Mouse (Mus musculus) C2C12 (cell line): ENCODE data around the gene Cacna1c. TPM values are rescaled to one million over a fixed set of nuclear protein-coding genes. Genes with fewer than 3 reads are reported as not detected.

ENCODE experiments used
- H3K27me3 ChIP-seq: one replicate; pipeline ENCODE4 v1.6.1; 2011; ENCODE audit not compliant: control insufficient read depth, insufficient read depth, insufficient read length
- H3K36me3 ChIP-seq: one replicate; pipeline ENCODE4 v1.6.1; 2011; ENCODE audit not compliant: control insufficient read depth, insufficient read depth
- H3K4me3 ChIP-seq: one replicate; pipeline ENCODE4 v1.5.1; 2011; ENCODE audit warnings: mild to moderate bottlenecking, control low read depth; ENCODE audit not compliant: poor library complexity, insufficient read depth, severe bottlenecking
- H3K79me2 ChIP-seq: one replicate; pipeline ENCODE4 v1.6.1; 2011; ENCODE audit not compliant: control insufficient read depth, insufficient read depth
- H3K79me3 ChIP-seq: one replicate; pipeline ENCODE4 v1.6.1; 2011; ENCODE audit warnings: low read depth, control low read depth
- H3ac ChIP-seq: one replicate; pipeline ENCODE3; 2011; ENCODE audit warnings: low read depth; ENCODE audit not compliant: control insufficient read depth, insufficient read length
- CEBPB ChIP-seq: IDR thresholded peaks from one replicate; pipeline ENCODE4 v1.6.1; 2011; ENCODE audit warnings: low read depth, mild to moderate bottlenecking, control low read depth, moderate library complexity
- CTCF ChIP-seq: IDR thresholded peaks from one replicate; pipeline ENCODE4 v1.5.1; 2011; ENCODE audit not compliant: control insufficient read depth, insufficient read depth, insufficient read length
- FOSL1 ChIP-seq: IDR thresholded peaks from one replicate; pipeline ENCODE4 v1.8.0; 2011; ENCODE audit warnings: mild to moderate bottlenecking, low read length; ENCODE audit not compliant: poor library complexity, insufficient read depth, severe bottlenecking
- MAX ChIP-seq: IDR thresholded peaks from one replicate; pipeline ENCODE4 v1.6.1; 2011; ENCODE audit warnings: mild to moderate bottlenecking, control low read depth
- MYOD1 ChIP-seq: IDR thresholded peaks from one replicate; pipeline ENCODE4 v1.6.1; 2011; ENCODE audit warnings: low read depth; ENCODE audit not compliant: control insufficient read depth, insufficient read length
- MYOG ChIP-seq: IDR thresholded peaks from one replicate; pipeline ENCODE4 v1.6.1; 2011; ENCODE audit not compliant: control insufficient read depth, insufficient read length; ENCODE audit errors: extremely low read depth
- USF1 ChIP-seq: IDR thresholded peaks from one replicate; pipeline ENCODE4 v1.6.1; 2011; ENCODE audit warnings: low read depth, mild to moderate bottlenecking, control low read depth, moderate library complexity
- long read RNA-seq, 2 experiments: library from polyadenylated mRNA; unstranded; transcript quantifications; one replicate each; pipeline ENCODE4 v2.0.0; 2019 to 2020
- polyA plus RNA-seq: library from polyadenylated mRNA; unstranded; fragments of >200 nt; fragmentation: generic; extraction: Trizol; gene quantifications from one replicate; pipeline ENCODE4 v1.2.1, GENCODE M21; 2012; ENCODE audit warnings: missing spikeins

The Cacna1c gene
- not detected for polyA plus RNA-seq
- long read RNA-seq, experiment 1, result 0 reads
- long read RNA-seq, experiment 2, result 0 reads

- Histone ChIP-seq H3ac (no peak within 1 kb of the TSS), H3K79me2 (no peaks in the 10 kb centered on the region), H3K79me3 (no peaks in the 10 kb centered on the region), H3K27me3 (no peaks in the 10 kb centered on the region), H3K36me3 (no peaks in the 10 kb centered on the region), H3K4me3 (no peak within 1 kb of the TSS)
- TF ChIP-seq USF1 (no peak), CEBPB (no peak), MYOD1 (no peak), CTCF (no peak), FOSL1 (no peak), MAX (no peak), MYOG (no peak)
Measured at GRCm38 (mm10) chr6:119196382-119197305, at the start of gene Cacna1c. TSS of gene Cacna1c (minus strand) at chr6:119196418.

- no peaks in the 10 kb centered on the region for H3K79me3 ChIP-seq
- H3K79me2 ChIP-seq, result no peaks in the 10 kb centered on the region
- peaks cover 36% of the 10 kb centered on the region for H3K27me3 ChIP-seq
- TF ChIP-seq MYOG (no peak), USF1 (no peak), MAX (no peak), CEBPB (no peak), MYOD1 (no peak), CTCF (no peak), FOSL1 (no peak)
- H3ac ChIP-seq, result no peak overlapping the region
- H3K36me3 ChIP-seq, result no peaks in the 10 kb centered on the region
- no peak overlapping the region for H3K4me3 ChIP-seq
Measured at GRCm38 (mm10) chr6:119240871-119241705, 44.9 kb upstream of the Cacna1c start.

GRCm38 (mm10) chr6:119240256-119240655, 44.0 kb upstream of the Cacna1c start:
- H3K79me3 ChIP-seq, result no peaks in the 10 kb centered on the region
- no peak for TF ChIP-seq MYOD1
- TF ChIP-seq CTCF, result no peak

GRCm38 (mm10) chr6:119239341-119240005, 43.3 kb upstream of the Cacna1c start:
- no peaks in the 10 kb centered on the region for H3K36me3 ChIP-seq
- H3K79me2 ChIP-seq, result no peaks in the 10 kb centered on the region
- TF ChIP-seq MYOD1, result no peak
- TF ChIP-seq CEBPB, result no peak
- TF ChIP-seq MAX, result no peak
- no peak for TF ChIP-seq CTCF
- no peak overlapping the region for H3ac ChIP-seq
- H3K4me3 ChIP-seq, result no peak overlapping the region
- no peaks in the 10 kb centered on the region for H3K79me3 ChIP-seq
- peaks cover 36% of the 10 kb centered on the region for H3K27me3 ChIP-seq

More at GRCm38 (mm10) chr6:119240256-119240655, 44.0 kb upstream of the Cacna1c start:
- Histone ChIP-seq H3K27me3 (peaks cover 36% of the 10 kb centered on the region), H3ac (no peak overlapping the region), H3K79me2 (no peaks in the 10 kb centered on the region), H3K36me3 (no peaks in the 10 kb centered on the region), H3K4me3 (no peak overlapping the region)

GRCm38 (mm10) chr6:119237427-119237989, 41.3 kb upstream of the Cacna1c start:
- no peaks in the 10 kb centered on the region for H3K79me3 ChIP-seq
- TF ChIP-seq MAX (no peak), CTCF (no peak), MYOD1 (no peak), FOSL1 (no peak), CEBPB (no peak), MYOG (no peak), USF1 (no peak)
- no peak overlapping the region for H3ac ChIP-seq
- H3K36me3 ChIP-seq, result no peaks in the 10 kb centered on the region
- H3K27me3 ChIP-seq, result peaks cover 36% of the 10 kb centered on the region
- H3K79me2 ChIP-seq, result no peaks in the 10 kb centered on the region
- no peak overlapping the region for H3K4me3 ChIP-seq
